Mouse (Mus musculus) E14TG2a.4 (cell line): Measurements from ENCODE around the gene Sp4.

Experiments
- H3K27me3 ChIP-seq: 2 replicates; pipeline ENCODE4 v1.6.1; 2014; ENCODE audit warnings: low read length, control low read depth; ENCODE audit not compliant: insufficient read depth
- H3K36me3 ChIP-seq: 2 replicates; pipeline ENCODE4 v1.6.1; 2014; ENCODE audit warnings: low read length, control low read depth; ENCODE audit not compliant: insufficient read depth
- H3K4me1 ChIP-seq: replicated peaks from 2 replicates; pipeline ENCODE4 v1.6.1; 2014; ENCODE audit warnings: low read depth, low read length, control low read depth
- H3K4me3 ChIP-seq: replicated peaks from 2 replicates; pipeline ENCODE4 v1.5.1; 2014; ENCODE audit warnings: mild to moderate bottlenecking, low read length
- H3K9me3 ChIP-seq: 2 replicates; pipeline ENCODE4 v1.6.1; 2014; ENCODE audit warnings: low read length, control low read depth
- CTCF ChIP-seq: conservative IDR thresholded peaks from 2 replicates; pipeline ENCODE4 v1.5.1; 2014; ENCODE audit warnings: low read length
- NANOG ChIP-seq: IDR thresholded peaks from 2 replicates; pipeline ENCODE4 v1.6.1; 2014; ENCODE audit warnings: borderline replicate concordance, low read length, mixed read lengths
- POU5F1 ChIP-seq: IDR thresholded peaks from 2 replicates; pipeline ENCODE4 v1.6.1; 2014; ENCODE audit warnings: low read length, borderline replicate concordance

Sp4 gene

GRCm38 (mm10) chr12:118296236-118296635, 5.0 kb downstream of the Sp4 start:
- no peaks in the 10 kb centered on the region for H3K9me3 ChIP-seq
- TF ChIP-seq CTCF (no peak), NANOG (no peak), POU5F1 (no peak)
- H3K36me3 ChIP-seq: peaks cover 12% of the 10 kb centered on the region
- peaks cover 22% of the 10 kb centered on the region for H3K4me1 ChIP-seq
- H3K4me3 ChIP-seq: no peak overlapping the region
- no peaks in the 10 kb centered on the region for H3K27me3 ChIP-seq

DNA sequence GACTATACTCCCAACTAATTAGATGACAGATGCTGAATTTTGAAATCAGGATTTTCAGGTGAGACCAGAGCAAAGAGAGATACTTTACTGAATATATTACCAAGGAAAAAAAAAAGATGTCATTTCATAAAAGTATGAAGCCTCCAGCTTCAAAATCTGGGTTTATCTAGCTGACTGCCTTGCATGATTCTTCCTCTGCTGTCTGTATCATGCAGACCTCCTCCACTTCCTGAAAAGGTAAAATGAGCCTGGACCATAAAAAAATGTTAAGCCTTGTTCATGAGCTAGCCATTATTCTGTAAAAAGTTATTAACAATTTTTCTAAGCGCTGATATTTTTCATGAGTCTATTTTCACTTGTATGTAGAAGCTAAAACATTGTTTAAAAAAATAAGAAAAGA, 5.4 kb downstream of the Sp4 start:
- TF ChIP-seq CTCF (no peak), POU5F1 (no peak), NANOG (no peak)
- no peaks in the 10 kb centered on the region for H3K27me3 ChIP-seq
- H3K36me3 ChIP-seq: peaks cover 12% of the 10 kb centered on the region
- no peak overlapping the region for H3K4me3 ChIP-seq
- no peaks in the 10 kb centered on the region for H3K9me3 ChIP-seq
- H3K4me1 ChIP-seq: peaks cover 22% of the 10 kb centered on the region

DNA sequence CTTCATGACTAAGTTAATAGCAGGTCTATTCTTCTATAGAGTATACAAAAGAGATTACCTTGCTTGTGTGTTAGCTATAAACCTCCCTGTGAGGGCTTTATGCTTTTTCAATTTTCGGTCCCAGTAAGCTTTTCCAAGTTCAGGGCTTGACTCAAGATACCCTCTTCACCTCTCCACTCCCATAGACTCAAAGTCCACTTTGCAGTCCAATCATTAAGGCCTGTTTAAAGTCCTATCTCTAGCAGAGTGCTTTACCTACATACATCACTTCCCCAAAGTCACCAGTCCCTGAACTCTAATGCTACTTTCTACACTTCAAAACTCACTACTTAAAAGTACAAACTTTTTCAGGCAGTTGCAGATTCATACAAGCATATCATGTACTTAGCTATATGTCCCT, 12.3 kb downstream of the Sp4 start:
- Histone ChIP-seq H3K27me3 (no peaks in the 10 kb centered on the region), H3K4me1 (no peaks in the 10 kb centered on the region), H3K36me3 (no peaks in the 10 kb centered on the region), H3K4me3 (no peak overlapping the region), H3K9me3 (no peaks in the 10 kb centered on the region)
- TF ChIP-seq POU5F1 (no peak), CTCF (no peak), NANOG (no peak)

- Histone ChIP-seq H3K9me3 (no peaks in the 10 kb centered on the region), H3K4me1 (no peaks in the 10 kb centered on the region), H3K36me3 (no peaks in the 10 kb centered on the region), H3K27me3 (no peaks in the 10 kb centered on the region), H3K4me3 (no peak overlapping the region)
- TF ChIP-seq NANOG: no peak
- no peak for TF ChIP-seq POU5F1
- no peak for TF ChIP-seq CTCF
These were observed 16.1 kb downstream of the Sp4 start for GRCm38 (mm10) chr12:118285099-118285498.

DNA sequence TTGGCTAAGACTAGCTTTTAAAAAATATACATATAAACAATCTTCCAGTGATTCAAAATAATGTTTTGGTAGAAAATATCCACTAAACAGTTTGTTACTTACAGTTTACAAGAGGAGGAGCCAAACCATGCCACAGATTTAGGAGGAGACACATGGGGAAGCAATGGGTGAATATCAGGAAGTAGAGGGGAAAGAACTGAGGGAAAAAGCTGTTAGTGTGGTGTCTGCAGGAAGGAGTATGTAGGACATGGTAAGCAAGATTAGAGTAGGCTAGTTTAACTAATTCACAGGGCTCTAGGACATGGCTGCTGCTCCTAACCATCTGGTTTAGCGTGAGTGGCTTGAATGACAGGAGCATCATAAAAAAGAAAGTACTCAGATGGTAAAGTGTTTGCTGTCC, 19.3 kb downstream of the Sp4 start:
- no peaks in the 10 kb centered on the region for H3K4me1 ChIP-seq
- no peaks in the 10 kb centered on the region for H3K36me3 ChIP-seq
- no peaks in the 10 kb centered on the region for H3K27me3 ChIP-seq
- TF ChIP-seq CTCF: no peak
- H3K9me3 ChIP-seq: no peaks in the 10 kb centered on the region
- no peak overlapping the region for H3K4me3 ChIP-seq

DNA sequence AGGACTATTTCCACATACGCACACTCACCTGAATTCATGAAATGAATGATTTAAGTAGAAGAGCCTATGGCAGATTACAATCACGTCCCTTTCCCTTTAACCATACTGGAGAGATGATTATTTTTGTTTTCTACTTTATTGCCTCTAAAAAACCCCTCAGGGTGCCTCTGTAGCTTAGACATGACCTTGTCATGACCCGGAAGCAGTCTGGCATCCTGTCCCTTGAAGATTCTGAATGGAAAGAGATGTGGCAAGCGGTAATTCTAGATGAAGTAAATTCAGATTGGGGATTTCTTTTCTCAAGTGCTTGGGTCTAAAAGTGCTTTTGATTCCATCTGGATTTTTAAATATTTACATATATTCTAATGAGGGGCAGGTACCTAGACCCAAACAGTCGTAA, 24.9 kb downstream of the Sp4 start:
- Histone ChIP-seq H3K27me3 (no peaks in the 10 kb centered on the region), H3K4me1 (no peaks in the 10 kb centered on the region), H3K36me3 (no peaks in the 10 kb centered on the region), H3K4me3 (no peak overlapping the region), H3K9me3 (no peaks in the 10 kb centered on the region)
- TF ChIP-seq POU5F1: no peak

- no peak for TF ChIP-seq CTCF
- TF ChIP-seq NANOG: no peak
- TF ChIP-seq POU5F1: no peak
These were observed 36.3 kb downstream of the Sp4 start for GRCm38 (mm10) chr12:118264905-118265304.

DNA sequence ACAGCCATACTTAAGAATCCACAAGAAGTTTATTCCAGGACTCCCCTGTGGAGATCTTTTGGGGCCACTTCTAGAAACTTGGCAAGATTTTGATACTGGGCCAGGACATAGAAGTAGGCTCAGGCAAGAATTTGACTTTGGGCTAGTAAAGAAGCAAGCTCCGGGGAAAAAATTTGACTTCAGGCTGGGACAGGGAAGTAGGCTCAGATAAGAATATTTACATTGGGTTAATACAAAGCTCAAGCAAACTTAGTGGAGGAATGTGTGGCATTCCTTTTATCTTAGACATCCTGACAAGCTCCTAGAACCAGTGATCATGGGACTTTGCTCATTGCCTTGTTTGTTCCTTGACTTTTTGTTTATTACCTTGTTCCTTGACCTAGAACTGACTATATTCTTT, 37.4 kb downstream of the Sp4 start:
- no peaks in the 10 kb centered on the region for H3K4me1 ChIP-seq
- no peaks in the 10 kb centered on the region; the same call in 1 of the 2 replicates for H3K36me3 ChIP-seq
- TF ChIP-seq POU5F1 (no peak), NANOG (no peak)
- H3K27me3 ChIP-seq: no peaks in the 10 kb centered on the region
- H3K9me3 ChIP-seq: no peaks in the 10 kb centered on the region
- H3K4me3 ChIP-seq: no peak overlapping the region

More at GRCm38 (mm10) chr12:118264905-118265304, 36.3 kb downstream of the Sp4 start:
- Histone ChIP-seq H3K27me3 (no peaks in the 10 kb centered on the region), H3K36me3 (no peaks in the 10 kb centered on the region; the same call in 1 of the 2 replicates), H3K4me3 (no peak overlapping the region), H3K9me3 (no peaks in the 10 kb centered on the region), H3K4me1 (no peaks in the 10 kb centered on the region)

GRCm38 (mm10) chr12:118255292-118255782, 45.9 kb downstream of the Sp4 start:
- H3K36me3 ChIP-seq: no peaks in the 10 kb centered on the region
- H3K4me1 ChIP-seq: no peaks in the 10 kb centered on the region
- H3K4me3 ChIP-seq: no peak overlapping the region
- TF ChIP-seq NANOG (no peak), POU5F1 (no peak), CTCF (no peak)
- H3K9me3 ChIP-seq: no peaks in the 10 kb centered on the region
- no peaks in the 10 kb centered on the region for H3K27me3 ChIP-seq

DNA sequence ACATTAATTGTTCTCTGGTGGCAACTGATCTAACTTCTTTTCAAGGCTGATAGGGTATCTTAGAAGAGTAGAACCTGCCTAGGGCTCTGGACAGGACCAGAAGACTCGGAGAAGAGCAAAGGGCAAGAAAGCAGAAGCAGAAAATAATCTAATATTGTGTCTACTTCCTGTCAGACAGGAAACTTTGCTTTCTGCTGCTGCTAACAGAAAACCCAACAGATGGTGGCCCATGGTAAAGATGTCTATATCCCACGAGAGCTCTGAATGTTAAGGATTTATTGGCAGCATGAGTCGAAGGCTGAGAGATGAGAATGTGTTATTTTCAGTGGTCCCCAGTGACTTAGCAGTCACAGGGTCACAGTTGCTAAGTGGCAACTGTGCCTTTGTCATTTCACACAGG, 80.1 kb downstream of the Sp4 start:
- H3K4me3 ChIP-seq: no peak overlapping the region
- TF ChIP-seq NANOG (no peak), CTCF (no peak), POU5F1 (no peak)

More for the DNA sequence above, 80.1 kb downstream of the Sp4 start:
- no peaks in the 10 kb centered on the region for H3K36me3 ChIP-seq
- no peaks in the 10 kb centered on the region for H3K27me3 ChIP-seq
- H3K9me3 ChIP-seq: no peaks in the 10 kb centered on the region
- H3K4me1 ChIP-seq: no peaks in the 10 kb centered on the region
